Mouse (Mus musculus): ENCODE results near the gene Rcl1. TPM values are rescaled to one million over a fixed set of nuclear protein-coding genes. Genes with fewer than 3 reads are reported as not detected.

Rcl1 gene
- polyA plus RNA-seq, 1 experiment from 2014 or later = 26.0 TPM

DNA sequence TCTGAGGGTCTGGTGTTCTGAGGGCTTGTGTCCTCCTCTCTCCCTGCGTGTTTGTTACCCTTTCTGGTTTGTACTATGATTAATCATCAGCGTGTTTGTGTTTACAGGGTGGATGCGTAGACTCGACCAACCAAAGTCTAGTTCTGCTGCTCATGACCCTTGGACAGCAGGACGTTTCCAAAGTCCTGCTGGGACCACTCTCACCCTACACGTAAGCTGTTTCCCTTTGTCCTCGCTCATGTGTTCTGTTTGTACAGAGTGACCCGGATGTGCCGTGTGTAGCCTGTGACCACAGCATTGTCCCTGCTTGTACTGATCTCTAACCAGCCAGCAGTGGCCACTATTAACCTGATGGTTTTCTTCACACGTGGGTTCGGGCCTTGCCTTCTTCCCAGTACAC lies 33.1 kb downstream of the Rcl1 start:
- H3K9me3 ChIP-seq (ENCODE audit: control insufficient read depth, low read length) = no peaks in the 10 kb centered on the region

DNA sequence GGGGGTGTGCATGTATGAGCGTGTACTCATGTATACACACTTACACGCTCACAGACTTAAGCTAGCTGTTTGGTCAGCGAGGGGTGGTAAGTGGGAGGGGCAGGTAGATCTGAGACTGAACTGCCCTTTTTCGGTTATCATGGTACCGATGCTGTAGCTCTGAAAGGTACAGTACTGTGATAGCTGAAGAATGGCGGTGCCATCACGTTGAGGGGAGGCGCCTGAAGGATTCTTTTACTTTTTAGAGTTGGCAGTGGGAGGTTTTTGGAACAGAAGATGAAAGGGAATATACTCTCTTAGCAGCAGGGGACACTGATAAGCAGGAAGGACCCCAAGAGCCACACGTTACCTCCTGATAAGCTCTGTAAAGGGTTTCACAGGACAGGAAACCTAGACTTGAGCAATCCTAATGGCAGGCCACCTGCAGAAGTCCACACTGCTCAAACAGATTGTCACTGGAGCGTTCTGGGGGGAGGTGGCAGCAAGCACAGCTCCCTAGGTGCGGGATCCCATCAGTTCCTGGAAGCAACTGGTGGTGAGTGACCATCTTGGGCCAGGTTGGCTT lies 34.1 kb downstream of the Rcl1 start:
- Histone ChIP-seq H3K4me2 (replicated peaks; ENCODE audit: low read depth) (no peak overlapping the region), H3K36me3 (ENCODE audit: control insufficient read depth, insufficient read depth, low read length) (peaks cover 8% of the 10 kb centered on the region; the same call in 1 of the 2 replicates), H3K9me3 (ENCODE audit: control insufficient read depth, low read length) (no peaks in the 10 kb centered on the region), H3K27ac (replicated peaks) (no peak overlapping the region), H3K4me1 (replicated peaks; ENCODE audit: control insufficient read depth, insufficient read depth) (no peaks in the 10 kb centered on the region), H3K27me3 (ENCODE audit: control insufficient read depth, insufficient read depth, low read length) (no peaks in the 10 kb centered on the region), H3K9ac (ENCODE audit: low read length) (no peak overlapping the region), H3K4me3 (ENCODE audit: low read depth, low read length) (no peak overlapping the region)
- DNase-seq (ENCODE audit: low spot score) (no peak), ATAC-seq (ENCODE audit: low FRiP score, low TSS enrichment) (no peak)
- no peak for TF ChIP-seq EP300 (optimal IDR thresholded peaks at IDR 0.05)
- 89% methylated on average over 11 of the region's 11 CpGs for WGBS

More for the DNA sequence above, 33.1 kb downstream of the Rcl1 start:
- ATAC-seq (ENCODE audit: low FRiP score, low TSS enrichment) = 0 out of 2 replicates have a peak, but pooled peaks have one; percentile 21
- peaks cover 8% of the 10 kb centered on the region; the same call in 1 of the 2 replicates for H3K36me3 ChIP-seq (ENCODE audit: control insufficient read depth, insufficient read depth, low read length)
- H3K4me1 ChIP-seq (replicated peaks; ENCODE audit: control insufficient read depth, insufficient read depth) = no peaks in the 10 kb centered on the region
- 78% methylated on average over 11 of the region's 11 CpGs for WGBS
- no peak overlapping the region for H3K9ac ChIP-seq (ENCODE audit: low read length)
- no peak overlapping the region for H3K27ac ChIP-seq (replicated peaks)
- H3K4me3 ChIP-seq (ENCODE audit: low read depth, low read length) = no peak overlapping the region
- TF ChIP-seq EP300 (optimal IDR thresholded peaks at IDR 0.05) = no peak
- no peak for TF ChIP-seq CTCF (IDR thresholded peaks at IDR 0.05; ENCODE audit: low read depth)
- no peak overlapping the region for H3K4me2 ChIP-seq (replicated peaks; ENCODE audit: low read depth)
- no peak for DNase-seq (ENCODE audit: low spot score)
- no peaks in the 10 kb centered on the region for H3K27me3 ChIP-seq (ENCODE audit: control insufficient read depth, insufficient read depth, low read length)

DNA sequence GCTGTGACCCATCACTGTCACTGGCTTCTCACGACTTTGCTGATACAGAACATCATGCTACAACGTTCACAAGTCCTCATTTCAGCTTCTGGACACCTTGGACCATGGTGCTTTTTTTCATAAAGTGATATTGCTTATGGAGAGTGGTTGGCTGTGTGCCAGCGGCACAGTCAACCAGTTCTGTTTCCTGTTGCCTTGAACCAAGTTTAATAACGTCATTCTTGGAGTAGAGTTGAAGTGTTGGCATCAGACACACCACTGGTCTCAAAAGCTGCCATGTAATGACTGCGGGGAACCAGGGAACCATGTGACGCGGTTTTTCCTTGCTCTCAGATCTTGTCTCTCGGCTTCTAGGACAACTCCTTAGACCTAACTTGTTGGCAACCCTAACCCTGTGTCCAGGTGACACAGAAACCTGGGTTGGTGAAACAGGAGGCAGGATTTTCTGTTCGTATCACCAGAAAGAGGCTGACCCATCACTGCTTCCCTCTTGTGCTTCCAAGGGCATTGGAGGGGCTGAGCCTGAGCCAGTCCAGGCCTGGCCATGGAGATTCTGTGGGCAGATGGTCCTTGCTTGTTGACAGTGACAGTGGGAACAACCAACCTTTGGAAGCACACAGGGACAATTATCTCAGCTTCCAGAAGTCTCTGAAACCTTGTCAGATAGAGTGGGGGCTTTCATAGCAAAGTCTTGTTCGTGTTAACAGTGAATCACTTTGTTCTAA lies 37.5 kb downstream of the Rcl1 start:
- Histone ChIP-seq H3K4me3 (ENCODE audit: low read depth, low read length) (no peak overlapping the region), H3K27ac (replicated peaks) (no peak overlapping the region), H3K27me3 (ENCODE audit: control insufficient read depth, insufficient read depth, low read length) (no peaks in the 10 kb centered on the region), H3K4me1 (replicated peaks; ENCODE audit: control insufficient read depth, insufficient read depth) (no peaks in the 10 kb centered on the region), H3K9ac (ENCODE audit: low read length) (no peak overlapping the region), H3K9me3 (ENCODE audit: control insufficient read depth, low read length) (no peaks in the 10 kb centered on the region), H3K4me2 (replicated peaks; ENCODE audit: low read depth) (no peak overlapping the region), H3K36me3 (ENCODE audit: control insufficient read depth, insufficient read depth, low read length) (peaks cover 4% of the 10 kb centered on the region; the same call in 1 of the 2 replicates)
- 82% methylated on average over 10 of the region's 10 CpGs for WGBS
- TF ChIP-seq CTCF (IDR thresholded peaks at IDR 0.05; ENCODE audit: low read depth) = no peak
- TF ChIP-seq EP300 (optimal IDR thresholded peaks at IDR 0.05) = no peak
- DNase-seq (ENCODE audit: low spot score) (no peak), ATAC-seq (ENCODE audit: low FRiP score, low TSS enrichment) (no peak)

DNA sequence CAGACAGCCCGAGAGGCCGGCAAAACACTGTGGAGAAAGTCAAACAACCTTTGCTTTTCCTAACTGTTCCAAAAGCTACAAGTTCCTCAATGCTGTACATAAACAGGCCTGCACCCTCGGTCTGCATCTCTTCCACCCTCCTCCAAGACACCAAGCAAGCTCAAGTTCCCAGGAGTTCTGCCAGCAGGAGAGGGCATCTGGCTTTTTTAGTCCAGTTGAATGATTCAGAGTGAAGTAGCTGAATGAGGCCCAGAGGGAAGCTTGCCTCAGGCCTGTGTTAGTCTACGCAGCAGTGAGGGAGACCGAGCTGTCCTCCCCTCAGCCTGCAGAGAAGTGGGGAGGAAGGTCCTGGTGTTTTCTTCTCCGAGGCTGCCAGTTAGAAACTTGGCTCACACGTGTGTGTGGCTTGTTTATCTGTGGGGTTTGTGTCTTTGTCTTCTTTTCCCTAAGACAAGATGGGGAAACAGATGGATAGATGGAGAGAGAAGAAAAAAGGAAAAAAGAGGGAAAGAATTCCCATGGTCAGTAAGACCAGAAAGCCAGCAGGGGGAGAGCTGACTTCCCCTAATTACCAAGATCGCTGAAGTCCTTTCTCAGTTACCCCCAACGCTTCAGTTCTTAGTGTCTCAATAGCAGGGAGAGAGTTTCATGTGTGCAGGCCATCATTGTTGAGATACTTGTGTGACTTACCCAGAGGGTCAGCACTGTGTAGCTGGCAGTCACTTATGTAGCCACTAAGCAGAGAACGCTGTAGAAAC lies 38.7 kb downstream of the Rcl1 start:
- WGBS = 67% methylated on average over 10 of the region's 10 CpGs
- TF ChIP-seq EP300 (optimal IDR thresholded peaks at IDR 0.05) (no peak), CTCF (IDR thresholded peaks at IDR 0.05; ENCODE audit: low read depth) (peak; percentile 73)
- ATAC-seq (ENCODE audit: low FRiP score, low TSS enrichment) = peak; percentile 32

DNA sequence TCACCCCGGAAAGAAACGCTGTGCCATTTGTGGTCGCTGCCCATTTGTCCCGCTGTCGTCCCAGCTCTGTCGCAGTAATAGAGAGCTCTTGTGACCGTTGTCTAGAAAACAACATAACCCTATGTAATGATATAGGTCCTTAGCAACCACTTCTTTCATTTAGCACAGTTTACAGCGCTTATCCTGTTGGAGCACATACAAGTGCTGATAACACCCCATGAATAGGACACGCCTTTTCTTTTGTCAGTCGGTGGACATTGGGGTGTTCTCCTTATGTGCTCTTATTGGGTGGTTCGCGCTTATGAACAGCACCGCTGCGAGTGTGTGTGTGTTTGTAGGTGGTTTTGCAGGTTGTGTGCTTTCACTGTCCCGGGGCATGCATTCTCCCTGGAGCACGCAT lies 39.8 kb downstream of the Rcl1 start:
- DNase-seq (ENCODE audit: low spot score) (peak; percentile 26), ATAC-seq (ENCODE audit: low FRiP score, low TSS enrichment) (peak; percentile 39; the same call in 1 of the 2 replicates)
- H3K4me2 ChIP-seq (replicated peaks; ENCODE audit: low read depth) = no peak overlapping the region
- peaks cover 4% of the 10 kb centered on the region; the same call in 1 of the 2 replicates for H3K36me3 ChIP-seq (ENCODE audit: control insufficient read depth, insufficient read depth, low read length)
- no peaks in the 10 kb centered on the region for H3K9me3 ChIP-seq (ENCODE audit: control insufficient read depth, low read length)
- no peak overlapping the region for H3K27ac ChIP-seq (replicated peaks)
- H3K27me3 ChIP-seq (ENCODE audit: control insufficient read depth, insufficient read depth, low read length) = no peaks in the 10 kb centered on the region
- no peak overlapping the region for H3K4me3 ChIP-seq (ENCODE audit: low read depth, low read length)
- H3K4me1 ChIP-seq (replicated peaks; ENCODE audit: control insufficient read depth, insufficient read depth) = no peaks in the 10 kb centered on the region
- TF ChIP-seq EP300 (optimal IDR thresholded peaks at IDR 0.05) (no peak), CTCF (IDR thresholded peaks at IDR 0.05; ENCODE audit: low read depth) (no peak)
- H3K9ac ChIP-seq (ENCODE audit: low read length) = no peak overlapping the region
- 73% methylated on average over 16 of the region's 16 CpGs for WGBS

More for the DNA sequence above, 38.7 kb downstream of the Rcl1 start:
- Histone ChIP-seq H3K27me3 (ENCODE audit: control insufficient read depth, insufficient read depth, low read length) (no peaks in the 10 kb centered on the region), H3K36me3 (ENCODE audit: control insufficient read depth, insufficient read depth, low read length) (peaks cover 4% of the 10 kb centered on the region; the same call in 1 of the 2 replicates), H3K4me2 (replicated peaks; ENCODE audit: low read depth) (no peak overlapping the region), H3K9me3 (ENCODE audit: control insufficient read depth, low read length) (no peaks in the 10 kb centered on the region), H3K9ac (ENCODE audit: low read length) (no peak overlapping the region), H3K27ac (replicated peaks) (peak overlapping the region; percentile 46; the same call in 1 of the 2 replicates), H3K4me1 (replicated peaks; ENCODE audit: control insufficient read depth, insufficient read depth) (no peaks in the 10 kb centered on the region), H3K4me3 (ENCODE audit: low read depth, low read length) (no peak overlapping the region)
- DNase-seq (ENCODE audit: low spot score) = no peak
